ENCODE assay signal across 14 mouse cellular contexts in the genomic region with DNA sequence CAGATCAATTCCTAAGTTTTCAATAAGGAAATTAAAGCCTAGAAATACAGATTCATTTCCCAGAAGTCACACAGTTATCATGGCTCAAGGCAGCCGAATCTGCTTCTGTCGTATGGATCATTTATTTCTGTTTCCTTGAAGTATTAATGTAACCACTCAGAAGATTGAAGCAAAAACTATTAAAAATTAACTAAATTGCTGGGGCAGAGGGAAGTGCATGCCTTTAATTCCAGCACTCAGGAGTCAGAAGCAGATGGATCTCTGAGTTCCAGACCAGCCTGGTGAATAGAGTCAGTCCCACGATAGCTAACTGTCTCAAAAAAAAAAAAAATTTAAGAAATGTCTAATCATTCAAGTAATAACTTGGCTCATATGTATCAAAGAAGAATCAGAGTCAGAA.
"Had no signal": no experiment of that assay in that cellular context is flagged by ENCODE, and none has a peak within 500 bp of the region (broad histone marks: within the 10 kb centered on the region; RNA-seq: fewer than 3 reads in every experiment).

No protein-coding gene starts in this region.

- H3K9ac ChIP-seq: neural tube, embryonic 13.5 days; neural tube, embryonic 15.5 days; stomach, embryonic 15.5 days had no signal

- H3K4me3 ChIP-seq: neural tube, embryonic 13.5 days; neural tube, embryonic 15.5 days; stomach, embryonic 15.5 days had no signal

- H3K4me2 ChIP-seq: neural tube, embryonic 13.5 days; neural tube, embryonic 15.5 days; stomach, embryonic 15.5 days had no signal

- H3K27me3 ChIP-seq: neural tube, embryonic 13.5 days; neural tube, embryonic 15.5 days; stomach, embryonic 15.5 days had no signal

- H3K27ac ChIP-seq: neural tube, embryonic 13.5 days; neural tube, embryonic 15.5 days; stomach, embryonic 15.5 days; stomach, postnatal 0 days had no signal

- H3K4me1 ChIP-seq: stomach, embryonic 15.5 days had no signal

- H3K9me3 ChIP-seq: neural tube, embryonic 13.5 days; neural tube, embryonic 15.5 days; stomach, embryonic 15.5 days had no signal

- DNase-seq: retina, postnatal 1 day; right cerebral cortex, adult 18-20 months; right cerebral cortex, postnatal 14 days; right cerebral cortex, postnatal 25 days; right cerebral cortex, postnatal 4 days; spleen, adult 18-20 months; thymus, adult 18-20 months; thymus, adult 2 months; thymus, postnatal 36 days; thymus, postnatal 4 days had no signal
